Mouse (Mus musculus): Measurements from ENCODE around the gene Enkd1. TPM values are rescaled to one million over a fixed set of nuclear protein-coding genes. Genes with fewer than 3 reads are reported as not detected.

Enkd1 gene
- polyA plus RNA-seq, 2 experiments: 19.8 to 43.3 TPM

- no peak overlapping the region for H3K27ac ChIP-seq (replicated peaks; ENCODE audit: low read depth, low read length)
- DNase-seq (ENCODE audit: low spot score): no peak
- 85% methylated on average over 5 of the region's 5 CpGs for WGBS
- no peaks in the 10 kb centered on the region for H3K36me3 ChIP-seq (ENCODE audit: control insufficient read depth, insufficient read depth, low read length)
- H3K4me1 ChIP-seq (ENCODE audit: control insufficient read depth, insufficient read depth, low read length): peaks cover 6% of the 10 kb centered on the region; the same call in 1 of the 2 replicates
- H3K4me3 ChIP-seq (replicated peaks; ENCODE audit: low read length): no peak overlapping the region
- TF ChIP-seq POLR2A (IDR thresholded peaks at IDR 0.05; ENCODE audit: borderline replicate concordance, extremely low read depth, insufficient read depth, insufficient read length): no peak
- H3K27me3 ChIP-seq (ENCODE audit: control insufficient read depth, insufficient read depth, low read length): no peaks in the 10 kb centered on the region
- no peak overlapping the region for H3K4me2 ChIP-seq (replicated peaks; ENCODE audit: low read depth, low read length, severe bottlenecking)
- no peak for ATAC-seq (ENCODE audit: low FRiP score, low read depth)
- H3K9ac ChIP-seq (ENCODE audit: low read depth, low read length, severe bottlenecking): no peak overlapping the region
- no peaks in the 10 kb centered on the region for H3K9me3 ChIP-seq (ENCODE audit: control insufficient read depth, low read length)
Measured at GRCm38 (mm10) chr8:105739216-105739615, 31.2 kb upstream of the Enkd1 start.

- WGBS: 93% methylated on average over 5 of the region's 5 CpGs
Measured at GRCm38 (mm10) chr8:105732186-105732585, 24.2 kb upstream of the Enkd1 start.

GRCm38 (mm10) chr8:105727397-105728124 lies 19.6 kb upstream of the Enkd1 start:
- 89% methylated on average over 18 of the region's 18 CpGs for WGBS
- Histone ChIP-seq H3K9me3 (ENCODE audit: control insufficient read depth, low read length) (no peaks in the 10 kb centered on the region), H3K4me2 (replicated peaks; ENCODE audit: low read depth, low read length, severe bottlenecking) (no peak overlapping the region), H3K36me3 (ENCODE audit: control insufficient read depth, insufficient read depth, low read length) (peaks cover 32% of the 10 kb centered on the region), H3K4me3 (replicated peaks; ENCODE audit: low read length) (no peak overlapping the region), H3K4me1 (ENCODE audit: control insufficient read depth, insufficient read depth, low read length) (no peaks in the 10 kb centered on the region), H3K9ac (ENCODE audit: low read depth, low read length, severe bottlenecking) (no peak overlapping the region), H3K27me3 (ENCODE audit: control insufficient read depth, insufficient read depth, low read length) (no peaks in the 10 kb centered on the region), H3K27ac (replicated peaks; ENCODE audit: low read depth, low read length) (no peak overlapping the region)
- DNase-seq (ENCODE audit: low spot score) (peak; percentile 17), ATAC-seq (ENCODE audit: low FRiP score, low read depth) (no peak)
- no peak for TF ChIP-seq POLR2A (IDR thresholded peaks at IDR 0.05; ENCODE audit: borderline replicate concordance, extremely low read depth, insufficient read depth, insufficient read length)

More at GRCm38 (mm10) chr8:105732186-105732585, 24.2 kb upstream of the Enkd1 start:
- H3K4me1 ChIP-seq (ENCODE audit: control insufficient read depth, insufficient read depth, low read length): no peaks in the 10 kb centered on the region
- no peak for TF ChIP-seq POLR2A (IDR thresholded peaks at IDR 0.05; ENCODE audit: borderline replicate concordance, extremely low read depth, insufficient read depth, insufficient read length)
- H3K4me3 ChIP-seq (replicated peaks; ENCODE audit: low read length): no peak overlapping the region
- H3K9ac ChIP-seq (ENCODE audit: low read depth, low read length, severe bottlenecking): no peak overlapping the region
- no peaks in the 10 kb centered on the region for H3K27me3 ChIP-seq (ENCODE audit: control insufficient read depth, insufficient read depth, low read length)
- no peaks in the 10 kb centered on the region for H3K9me3 ChIP-seq (ENCODE audit: control insufficient read depth, low read length)
- H3K4me2 ChIP-seq (replicated peaks; ENCODE audit: low read depth, low read length, severe bottlenecking): no peak overlapping the region
- ATAC-seq (ENCODE audit: low FRiP score, low read depth) (no peak), DNase-seq (ENCODE audit: low spot score) (no peak)
- H3K36me3 ChIP-seq (ENCODE audit: control insufficient read depth, insufficient read depth, low read length): peaks cover 9% of the 10 kb centered on the region
- no peak overlapping the region for H3K27ac ChIP-seq (replicated peaks; ENCODE audit: low read depth, low read length)

- 73% methylated on average over 5 of the region's 5 CpGs for WGBS
- peaks cover 37% of the 10 kb centered on the region for H3K36me3 ChIP-seq (ENCODE audit: control insufficient read depth, insufficient read depth, low read length)
- DNase-seq (ENCODE audit: low spot score): no peak
- H3K27ac ChIP-seq (replicated peaks; ENCODE audit: low read depth, low read length): no peak overlapping the region
- no peak overlapping the region for H3K9ac ChIP-seq (ENCODE audit: low read depth, low read length, severe bottlenecking)
- no peaks in the 10 kb centered on the region for H3K4me1 ChIP-seq (ENCODE audit: control insufficient read depth, insufficient read depth, low read length)
- H3K27me3 ChIP-seq (ENCODE audit: control insufficient read depth, insufficient read depth, low read length): no peaks in the 10 kb centered on the region
- H3K4me3 ChIP-seq (replicated peaks; ENCODE audit: low read length): no peak overlapping the region
- no peak overlapping the region for H3K4me2 ChIP-seq (replicated peaks; ENCODE audit: low read depth, low read length, severe bottlenecking)
- TF ChIP-seq POLR2A (IDR thresholded peaks at IDR 0.05; ENCODE audit: borderline replicate concordance, extremely low read depth, insufficient read depth, insufficient read length): no peak
- no peaks in the 10 kb centered on the region for H3K9me3 ChIP-seq (ENCODE audit: control insufficient read depth, low read length)
- ATAC-seq (ENCODE audit: low FRiP score, low read depth): no peak
Measured at GRCm38 (mm10) chr8:105725726-105726125, 17.7 kb upstream of the Enkd1 start.

GRCm38 (mm10) chr8:105722861-105723260 lies 14.9 kb upstream of the Enkd1 start:
- ATAC-seq (ENCODE audit: low FRiP score, low read depth) (no peak), DNase-seq (ENCODE audit: low spot score) (no peak)
- Histone ChIP-seq H3K9ac (ENCODE audit: low read depth, low read length, severe bottlenecking) (no peak overlapping the region), H3K4me2 (replicated peaks; ENCODE audit: low read depth, low read length, severe bottlenecking) (no peak overlapping the region), H3K27me3 (ENCODE audit: control insufficient read depth, insufficient read depth, low read length) (no peaks in the 10 kb centered on the region), H3K4me1 (ENCODE audit: control insufficient read depth, insufficient read depth, low read length) (no peaks in the 10 kb centered on the region), H3K9me3 (ENCODE audit: control insufficient read depth, low read length) (no peaks in the 10 kb centered on the region), H3K36me3 (ENCODE audit: control insufficient read depth, insufficient read depth, low read length) (peaks cover 39% of the 10 kb centered on the region), H3K4me3 (replicated peaks; ENCODE audit: low read length) (no peak overlapping the region), H3K27ac (replicated peaks; ENCODE audit: low read depth, low read length) (no peak overlapping the region)
- no peak for TF ChIP-seq POLR2A (IDR thresholded peaks at IDR 0.05; ENCODE audit: borderline replicate concordance, extremely low read depth, insufficient read depth, insufficient read length)
- WGBS: 97% methylated on average over 9 of the region's 9 CpGs

Data from limb, embryonic 14.5 days (tissue).